Mouse (Mus musculus): ENCODE results near the gene Vopp1. TPM values are rescaled to one million over a fixed set of nuclear protein-coding genes. Genes with fewer than 3 reads are reported as not detected.
A peak's percentile ranks its signal among the peaks of the same experiment; 100 is the strongest.

The Vopp1 gene
- polyA plus RNA-seq, 1 experiment = 9.4 TPM

- no peak for TF ChIP-seq GATA1 (IDR thresholded peaks at IDR 0.05; ENCODE audit: low read length)
Measured at GRCm38 (mm10) chr6:57745748-57746129, 79.2 kb downstream of the Vopp1 start.

- TF ChIP-seq GATA1 (IDR thresholded peaks at IDR 0.05; ENCODE audit: low read length) = peak; percentile 75
Measured at GRCm38 (mm10) chr6:57744974-57745747, 79.8 kb downstream of the Vopp1 start.

- no peak for TF ChIP-seq GATA1 (IDR thresholded peaks at IDR 0.05; ENCODE audit: low read length)
Measured at GRCm38 (mm10) chr6:57744123-57744522, 80.8 kb downstream of the Vopp1 start.

GRCm38 (mm10) chr6:57743333-57743732, 81.6 kb downstream of the Vopp1 start:
- no peak for TF ChIP-seq GATA1 (IDR thresholded peaks at IDR 0.05; ENCODE audit: low read length)

GRCm38 (mm10) chr6:57742749-57743148, 82.2 kb downstream of the Vopp1 start:
- TF ChIP-seq GATA1 (IDR thresholded peaks at IDR 0.05; ENCODE audit: low read length) = no peak

GRCm38 (mm10) chr6:57721347-57721746, 103.6 kb downstream of the Vopp1 start:
- TF ChIP-seq GATA1 (IDR thresholded peaks at IDR 0.05; ENCODE audit: low read length) = no peak

- TF ChIP-seq GATA1 (IDR thresholded peaks at IDR 0.05; ENCODE audit: low read length) = no peak
Measured at GRCm38 (mm10) chr6:57711726-57712125, 113.2 kb downstream of the Vopp1 start.

- no peak for TF ChIP-seq GATA1 (IDR thresholded peaks at IDR 0.05; ENCODE audit: low read length)
Measured at GRCm38 (mm10) chr6:57706721-57707120, 118.2 kb downstream of the Vopp1 start.

GRCm38 (mm10) chr6:57703703-57704102, 121.3 kb downstream of the Vopp1 start:
- no peak for TF ChIP-seq GATA1 (IDR thresholded peaks at IDR 0.05; ENCODE audit: low read length)

GRCm38 (mm10) chr6:57702743-57703499, 122.0 kb downstream of the Vopp1 start:
- no peak for TF ChIP-seq GATA1 (IDR thresholded peaks at IDR 0.05; ENCODE audit: low read length)

- TF ChIP-seq GATA1 (IDR thresholded peaks at IDR 0.05; ENCODE audit: low read length) = no peak
Measured at GRCm38 (mm10) chr6:57702376-57702742, 122.6 kb downstream of the Vopp1 start, which contains the start of gene Lancl2. TSS of gene Lancl2 (plus strand) at chr6:57702540.

GRCm38 (mm10) chr6:57701686-57702085, 123.3 kb downstream of the Vopp1 start:
- TF ChIP-seq GATA1 (IDR thresholded peaks at IDR 0.05; ENCODE audit: low read length) = no peak

- no peak for TF ChIP-seq GATA1 (IDR thresholded peaks at IDR 0.05; ENCODE audit: low read length)
Measured at GRCm38 (mm10) chr6:57693116-57693515, 131.8 kb downstream of the Vopp1 start.

GRCm38 (mm10) chr6:57691467-57692261, 133.3 kb downstream of the Vopp1 start, which contains the start of gene Pyurf:
TSS of gene Pyurf (minus strand) at chr6:57692078.
- no peak for TF ChIP-seq GATA1 (IDR thresholded peaks at IDR 0.05; ENCODE audit: low read length)

GRCm38 (mm10) chr6:57684156-57684555, 140.8 kb downstream of the Vopp1 start:
- TF ChIP-seq GATA1 (IDR thresholded peaks at IDR 0.05; ENCODE audit: low read length) = no peak

Other genes with a start within 250 kb of the Vopp1 start
- gene Herc6, start 244.2 kb downstream of the Vopp1 start, polyA plus RNA-seq (2012) = 0.12 TPM in 1 of 2 replicates, not detected in the other
- 16.5 and 23.4 TPM in 2 replicates for gene Pyurf, start 133.1 kb downstream of the Vopp1 start, polyA plus RNA-seq (2012)
- gene Lancl2, start 122.6 kb downstream of the Vopp1 start, polyA plus RNA-seq (2012) = 32.3 and 40.3 TPM in 2 replicates
- gene Vmn1r21, start 25.2 kb upstream of the Vopp1 start, polyA plus RNA-seq (2012) = not detected in 2 replicates
- gene Vmn1r22, start 82.9 kb upstream of the Vopp1 start, polyA plus RNA-seq (2012) = not detected in 2 replicates
- gene Vmn1r23, start 101.7 kb upstream of the Vopp1 start, polyA plus RNA-seq (2012) = not detected in 2 replicates
- gene Vmn1r24, start 136.3 kb upstream of the Vopp1 start, polyA plus RNA-seq (2012) = not detected in 2 replicates
- not detected in 2 replicates for gene Vmn1r25, start 155.7 kb upstream of the Vopp1 start, polyA plus RNA-seq (2012)
- gene Vmn1r26, start 190.0 kb upstream of the Vopp1 start, polyA plus RNA-seq (2012) = not detected in 2 replicates